Mouse (Mus musculus): ENCODE measurements around the gene Spag17.

GRCm38 (mm10) chr3:99970766-99971165 is 85.6 kb downstream of the Spag17 start:
- no peak for TF ChIP-seq CTCF (IDR thresholded peaks at IDR 0.05; ENCODE audit: borderline replicate concordance, insufficient read depth, low read depth, low read length)
- TF ChIP-seq POLR2A (IDR thresholded peaks at IDR 0.05; ENCODE audit: borderline replicate concordance, insufficient read depth, low read length): no peak
